Mouse (Mus musculus) intestine, postnatal 0 days (tissue): ENCODE measurements around the gene Hoxc8. TPM values are rescaled to one million over a fixed set of nuclear protein-coding genes. Genes with fewer than 3 reads are reported as not detected.

Source experiments
- ATAC-seq: fragments of 200-750 bp; cut with Nextera tagmentation; 2 replicates; pipeline ENCODE4 v1.8.0; 2017; ENCODE audit warnings: mild to moderate bottlenecking, moderate TSS enrichment, moderate library complexity
- H3K27ac ChIP-seq: fragments of 300-500 bp; sonication (generic); 2 replicates; pipeline ENCODE4 v1.5.1; 2014; ENCODE audit warnings: mild to moderate bottlenecking, low read depth, low read length, moderate library complexity
- H3K27me3 ChIP-seq: fragments of 300-500 bp; sonication (generic); replicated peaks from 2 replicates; pipeline ENCODE4 v1.6.1; 2014; ENCODE audit warnings: low read length, mixed read lengths; ENCODE audit not compliant: control insufficient read depth, insufficient read depth
- H3K36me3 ChIP-seq: fragments of 300-500 bp; sonication (generic); 2 replicates; pipeline ENCODE4 v1.6.1; 2014; ENCODE audit warnings: mild to moderate bottlenecking, moderate library complexity; ENCODE audit not compliant: control insufficient read depth, insufficient read depth
- H3K4me1 ChIP-seq: fragments of 300-500 bp; sonication (generic); replicated peaks from 2 replicates; pipeline ENCODE4 v1.6.1; 2014; ENCODE audit warnings: antibody characterized with exemption, low read length, mixed read lengths; ENCODE audit not compliant: control insufficient read depth, insufficient read depth
- H3K4me2 ChIP-seq: fragments of 300-500 bp; sonication (generic); replicated peaks from 2 replicates; pipeline ENCODE4 v1.6.1; 2014; ENCODE audit warnings: low read depth, mild to moderate bottlenecking, moderate library complexity
- H3K4me3 ChIP-seq: fragments of 300-500 bp; sonication (generic); 2 replicates; pipeline ENCODE4 v1.5.1; 2014; ENCODE audit warnings: low read depth, low read length
- H3K9ac ChIP-seq: fragments of 300-500 bp; sonication (generic); 2 replicates; pipeline ENCODE4 v1.6.1; 2014; ENCODE audit warnings: mild to moderate bottlenecking, low read depth, low read length
- H3K9me3 ChIP-seq: fragments of 300-500 bp; sonication (generic); 2 replicates; pipeline ENCODE4 v1.6.1; 2016; ENCODE audit warnings: mixed run types; ENCODE audit not compliant: control insufficient read depth
- CTCF ChIP-seq: sonication (generic); IDR thresholded peaks from 2 replicates; pipeline ENCODE4 v1.5.1; 2016; ENCODE audit warnings: low read depth, mild to moderate bottlenecking, control low read depth, antibody characterized with exemption, moderate library complexity
- WGBS: fragments of 180-500 bp; shearing (Covaris S2); extraction: QIAGEN DNeasy Blood & Tissue Kit; methylation state at CpG from one replicate; pipeline ENCODE4 v1.1.7; 2014; 5-methylcytosine and 5-hydroxymethylcytosine counted together
- polyA plus RNA-seq: library from polyadenylated mRNA; unstranded; fragments of >200 nt; fragmentation: Nextera tagmentation; extraction: Ambion mirVana; gene quantifications from 2 replicates; pipeline ENCODE4 v1.2.1, GENCODE M21; 2015

Hoxc8 gene
- polyA plus RNA-seq, 1 experiment from 2014 or later, result 3.5 TPM

- no peak for ATAC-seq
- H3K27ac ChIP-seq, result no peak overlapping the region
- no peaks in the 10 kb centered on the region for H3K36me3 ChIP-seq
- no peak for TF ChIP-seq CTCF
- no peak overlapping the region for H3K4me2 ChIP-seq
- no peak overlapping the region; the same call in 1 of the 2 replicates for H3K4me3 ChIP-seq
- peaks cover 96% of the 10 kb centered on the region for H3K27me3 ChIP-seq
- H3K4me1 ChIP-seq, result no peaks in the 10 kb centered on the region
- no peak overlapping the region for H3K9ac ChIP-seq
- under 1% methylated on average over 40 of the region's 40 CpGs for WGBS
- H3K9me3 ChIP-seq, result no peaks in the 10 kb centered on the region
Measured at GRCm38 (mm10) chr15:102955833-102956640, 34.4 kb upstream of the Hoxc8 start.

GRCm38 (mm10) chr15:102956906-102957305, 33.5 kb upstream of the Hoxc8 start:
- no peak for ATAC-seq
- TF ChIP-seq CTCF, result no peak
- Histone ChIP-seq H3K36me3 (no peaks in the 10 kb centered on the region), H3K4me2 (no peak overlapping the region), H3K4me3 (no peak overlapping the region), H3K9me3 (no peaks in the 10 kb centered on the region), H3K27ac (no peak overlapping the region), H3K4me1 (no peaks in the 10 kb centered on the region), H3K9ac (no peak overlapping the region), H3K27me3 (peaks cover 98% of the 10 kb centered on the region)
- WGBS, result under 1% methylated on average over 12 of the region's 12 CpGs

GRCm38 (mm10) chr15:102959663-102960191, 30.7 kb upstream of the Hoxc8 start:
- ATAC-seq, result peak; percentile 63; the same call in 1 of the 2 replicates
- no peaks in the 10 kb centered on the region for H3K36me3 ChIP-seq
- peaks cover 96% of the 10 kb centered on the region for H3K27me3 ChIP-seq
- no peak for TF ChIP-seq CTCF
- peak overlapping the region; percentile 8 for H3K4me3 ChIP-seq
- H3K4me2 ChIP-seq, result peak overlapping the region; percentile 46; the same call in 1 of the 2 replicates
- no peaks in the 10 kb centered on the region for H3K9me3 ChIP-seq
- H3K27ac ChIP-seq, result no peak overlapping the region
- H3K9ac ChIP-seq, result no peak overlapping the region
- 1% methylated on average over 13 of the region's 13 CpGs for WGBS
- H3K4me1 ChIP-seq, result no peaks in the 10 kb centered on the region

- no peak for ATAC-seq
- Histone ChIP-seq H3K9me3 (no peaks in the 10 kb centered on the region), H3K27ac (no peak overlapping the region), H3K4me2 (no peak overlapping the region), H3K36me3 (no peaks in the 10 kb centered on the region), H3K9ac (no peak overlapping the region), H3K27me3 (peaks cover 96% of the 10 kb centered on the region), H3K4me3 (no peak overlapping the region), H3K4me1 (no peaks in the 10 kb centered on the region)
- 5% methylated on average over 6 of the region's 6 CpGs for WGBS
- no peak for TF ChIP-seq CTCF
Measured at GRCm38 (mm10) chr15:102961728-102962127, 28.7 kb upstream of the Hoxc8 start.

- Histone ChIP-seq H3K4me1 (no peaks in the 10 kb centered on the region), H3K27ac (no peak overlapping the region), H3K9me3 (no peaks in the 10 kb centered on the region), H3K4me3 (peak overlapping the region; percentile 1; the same call in 1 of the 2 replicates), H3K9ac (no peak overlapping the region), H3K36me3 (no peaks in the 10 kb centered on the region), H3K27me3 (peaks cover 96% of the 10 kb centered on the region), H3K4me2 (no peak overlapping the region)
- no peak for TF ChIP-seq CTCF
- no peak for ATAC-seq
- 4% methylated on average over 13 of the region's 13 CpGs for WGBS
Measured at GRCm38 (mm10) chr15:102962492-102962891, 27.9 kb upstream of the Hoxc8 start.

GRCm38 (mm10) chr15:102963259-102963658, 27.1 kb upstream of the Hoxc8 start:
- H3K27me3 ChIP-seq, result peaks cover 95% of the 10 kb centered on the region
- no peaks in the 10 kb centered on the region for H3K4me1 ChIP-seq
- no peak overlapping the region for H3K9ac ChIP-seq
- WGBS, result 5% methylated on average over 8 of the region's 8 CpGs
- TF ChIP-seq CTCF, result no peak
- H3K4me3 ChIP-seq, result no peak overlapping the region
- no peaks in the 10 kb centered on the region for H3K9me3 ChIP-seq
- peak overlapping the region; percentile 41; the same call in 1 of the 2 replicates for H3K4me2 ChIP-seq
- ATAC-seq, result no peak
- no peaks in the 10 kb centered on the region for H3K36me3 ChIP-seq
- no peak overlapping the region for H3K27ac ChIP-seq
